Mouse (Mus musculus) frontal cortex, adult (tissue): ENCODE data around the gene Zfp811.
"Not testable (repeated sequence)": the region's sequence is repeated elsewhere in the genome, so short reads cannot be mapped to it uniquely, and the experiment has no call there.

ENCODE experiments used
- ATAC-seq: cut with Nextera tagmentation; 2 replicates; pipeline ENCODE4 v1.9.2; 2017; ENCODE audit warnings: mild to moderate bottlenecking, moderate library complexity, mixed read lengths; ENCODE audit not compliant: low TSS enrichment

The Zfp811 gene

GRCm38 (mm10) chr17:32809544-32810374, at the start of gene Zfp811:
Gene Zfp811, minus strand, starts transcription at chr17:32809931.
- ATAC-seq, result peak; percentile 90

- not testable (repeated sequence) for ATAC-seq
Measured at GRCm38 (mm10) chr17:32856713-32857112, 47.0 kb upstream of the Zfp811 start.

GRCm38 (mm10) chr17:32851581-32851980, 41.9 kb upstream of the Zfp811 start:
- no peak for ATAC-seq

GRCm38 (mm10) chr17:32841388-32841787, 31.7 kb upstream of the Zfp811 start:
- ATAC-seq, result no peak

- ATAC-seq, result peak; percentile 55
Measured at GRCm38 (mm10) chr17:32839083-32839802, 29.5 kb upstream of the Zfp811 start.

- ATAC-seq, result no peak
Measured at GRCm38 (mm10) chr17:32830418-32830782, 20.7 kb upstream of the Zfp811 start.

GRCm38 (mm10) chr17:32829540-32830417, 20.0 kb upstream of the Zfp811 start, which contains the start of gene Zfp799:
Gene Zfp799, minus strand, starts transcription at chr17:32830261.
- ATAC-seq, result peak; percentile 100

- ATAC-seq, result no peak
Measured at GRCm38 (mm10) chr17:32816074-32816784, 6.5 kb upstream of the Zfp811 start.

GRCm38 (mm10) chr17:32814136-32814535, 4.4 kb upstream of the Zfp811 start:
- no peak for ATAC-seq

- ATAC-seq, result no peak
Measured at GRCm38 (mm10) chr17:32810648-32811047, 917 bp upstream of the Zfp811 start.

GRCm38 (mm10) chr17:32808921-32809320, 810 bp downstream of the Zfp811 start:
- ATAC-seq, result no peak

GRCm38 (mm10) chr17:32789244-32789643, 20.5 kb downstream of the Zfp811 start:
- no peak for ATAC-seq

- no peak for ATAC-seq
Measured at GRCm38 (mm10) chr17:32788576-32788975, 21.2 kb downstream of the Zfp811 start.

GRCm38 (mm10) chr17:32788094-32788559, 21.6 kb downstream of the Zfp811 start, which contains the start of gene Zfp871:
Gene Zfp871, minus strand, starts transcription at chr17:32788287.
- peak; percentile 99 for ATAC-seq

GRCm38 (mm10) chr17:32787436-32788093, 22.2 kb downstream of the Zfp811 start:
- ATAC-seq, result peak; percentile 82

GRCm38 (mm10) chr17:32786944-32787343, 22.8 kb downstream of the Zfp811 start:
- ATAC-seq, result no peak

GRCm38 (mm10) chr17:32785656-32786055, 24.1 kb downstream of the Zfp811 start:
- ATAC-seq, result no peak

GRCm38 (mm10) chr17:32777564-32777963, 32.2 kb downstream of the Zfp811 start:
- no peak for ATAC-seq

GRCm38 (mm10) chr17:32771213-32771612, 38.5 kb downstream of the Zfp811 start:
- ATAC-seq, result no peak

- ATAC-seq, result peak; percentile 65; the same call in 1 of the 2 replicates
Measured at GRCm38 (mm10) chr17:32766422-32766821, 43.3 kb downstream of the Zfp811 start.
